In genomic region chr3:130691596-130692170, GRCm38 (mm10) we compare ENCODE assay signal across 7 mouse cellular contexts. TPM values are rescaled to one million over a fixed set of nuclear protein-coding genes. Genes with fewer than 3 reads are reported as not detected.
A peak's percentile ranks its signal among the peaks of the same experiment; 100 is the strongest.
DNase-seq lines count a peak whose midpoint lies in the region; ATAC-seq and TF ChIP-seq lines count a peak whose summit lies in the region.

No protein-coding gene starts in this region.

- H3K36me3 ChIP-seq in ES-Bruce4 (ENCODE audit: control insufficient read depth, insufficient read depth, low read length, poor library complexity, severe bottlenecking), result no peaks in the 10 kb centered on the region; the same call in 1 of the 2 replicates
- peaks cover 9% of the 10 kb centered on the region for H3K36me3 ChIP-seq in liver, postnatal 0 days (replicated peaks; ENCODE audit: insufficient read depth, low read length)

- peak; percentile 18 to 50; a peak in 3 of 4 replicates for ATAC-seq in hematopoietic stem cell, adult 5-6 weeks (replicated peaks in 1 of 2; ENCODE audit: insufficient read depth in 1 of 2, low FRiP score in 2 of 2, low TSS enrichment in 1 of 2, low read depth in 1 of 2, poor library complexity in 2 of 2, severe bottlenecking in 2 of 2)
- peak; percentile 38 for ATAC-seq in liver, postnatal 0 days

- TF ChIP-seq CTCF in ES-Bruce4 (IDR thresholded peaks at IDR 0.05; ENCODE audit: low read depth, low read length), result no peak
- no peak for TF ChIP-seq CTCF in liver, postnatal 0 days (IDR thresholded peaks at IDR 0.05; ENCODE audit: low read depth)

- H3K4me2 ChIP-seq in liver, postnatal 0 days (ENCODE audit: low read depth, low read length), result peak overlapping the region; percentile 67

- H3K27ac ChIP-seq in ES-Bruce4 (ENCODE audit: insufficient read depth, low read length), result no peak overlapping the region
- H3K27ac ChIP-seq in liver, postnatal 0 days (ENCODE audit: low read depth), result peak overlapping the region; percentile 89

- no peak for TF ChIP-seq EP300 in ES-Bruce4 (IDR thresholded peaks at IDR 0.05; ENCODE audit: insufficient read depth, low read depth, low read length)
- TF ChIP-seq EP300 in liver, postnatal 0 days (IDR thresholded peaks at IDR 0.05; ENCODE audit: low read depth), result 0 out of 2 replicates have a peak, but pooled peaks have one; percentile 5

- no peaks in the 10 kb centered on the region for H3K9me3 ChIP-seq in ES-Bruce4 (replicated peaks; ENCODE audit: control insufficient read depth, insufficient read depth, low read length, poor library complexity, severe bottlenecking)
- no peaks in the 10 kb centered on the region for H3K9me3 ChIP-seq in liver, postnatal 0 days (ENCODE audit: low read length)

- TF ChIP-seq POLR2A in ES-Bruce4 (IDR thresholded peaks at IDR 0.05; ENCODE audit: insufficient read depth, low read length), result no peak

- H3K9ac ChIP-seq in ES-Bruce4 (ENCODE audit: low read depth, poor library complexity, severe bottlenecking), result peak overlapping the region; percentile 66
- H3K9ac ChIP-seq in liver, postnatal 0 days (replicated peaks), result peak overlapping the region; percentile 53

- WGBS in liver, postnatal 0 days (ENCODE audit: insufficient replicate concordance), result 19% methylated on average over 12 of the region's 12 CpGs

- intact Hi-C loops in left cerebral cortex, postnatal 36 days (cut with DNase I), result loop anchor here (5.0 kb wide), 1 partner anchor 504 kb away; no protein-coding TSS in a partner anchor

- H3K4me1 ChIP-seq in ES-Bruce4 (ENCODE audit: control insufficient read depth, insufficient read depth, low read length), result no peaks in the 10 kb centered on the region
- H3K4me1 ChIP-seq in liver, postnatal 0 days (ENCODE audit: insufficient read depth), result peaks cover 22% of the 10 kb centered on the region

- DNase-seq in 416B (ENCODE audit: low read depth), result peak; percentile 51
- no peak for DNase-seq in liver, postnatal 0 days
- no peak for DNase-seq in right cerebral cortex, adult 2 months (ENCODE audit: low spot score in 2 of 2)
- no peak for DNase-seq in frontal cortex, adult 2 months (ENCODE audit: extremely low spot score in 1 of 2, low spot score in 1 of 2)
- DNase-seq in left cerebral cortex, postnatal 36 days (ENCODE audit: low spot score in 2 of 2), result no peak

- peak overlapping the region; percentile 59 for H3K4me3 ChIP-seq in ES-Bruce4 (ENCODE audit: low read depth, low read length)
- H3K4me3 ChIP-seq in liver, postnatal 0 days (ENCODE audit: low read depth, low read length), result peak overlapping the region; percentile 44

- no peaks in the 10 kb centered on the region for H3K27me3 ChIP-seq in ES-Bruce4 (ENCODE audit: control insufficient read depth, insufficient read depth, low read length, poor library complexity, severe bottlenecking)
- H3K27me3 ChIP-seq in liver, postnatal 0 days (ENCODE audit: insufficient read depth, low read length), result no peaks in the 10 kb centered on the region

RNA-seq across cellular contexts. Expression of gene Ostc, which starts 17.6 kb away (rescaled TPM):
- polyA plus RNA-seq in ES-Bruce4 (2011; ENCODE audit: insufficient read depth, insufficient read length, low read depth, missing spikeins), result 170 and 180 TPM in 2 replicates
- total RNA-seq in hematopoietic stem cell, adult 5-6 weeks (2017), result 127 and 143 TPM in 2 replicates
- 171 and 178 TPM in 2 replicates for polyA plus RNA-seq in liver, postnatal 0 days (2015; fragmentation: Nextera tagmentation; extraction: Ambion mirVana)
- 67.7 and 69.8 TPM in 2 replicates for polyA plus RNA-seq in frontal cortex, adult 2 months (2012; rRNA removed)
- 10 to 100 TPM; 56.0 to 59.1 TPM for total RNA-seq in left cerebral cortex, postnatal 36 days (2021)

RNA-seq across cellular contexts. Expression of gene Rpl34, which starts 38.5 kb away (rescaled TPM):
- 1,289 and 1,419 TPM in 2 replicates for polyA plus RNA-seq in ES-Bruce4 (2011; ENCODE audit: insufficient read depth, insufficient read length, low read depth, missing spikeins)
- 3,144 and 3,276 TPM in 2 replicates for total RNA-seq in hematopoietic stem cell, adult 5-6 weeks (2017)
- 539 and 549 TPM in 2 replicates for polyA plus RNA-seq in liver, postnatal 0 days (2015; fragmentation: Nextera tagmentation; extraction: Ambion mirVana)
- polyA plus RNA-seq in frontal cortex, adult 2 months (2012; rRNA removed), result 675 and 819 TPM in 2 replicates
- 100 to 1,000 TPM; 305 to 329 TPM for total RNA-seq in left cerebral cortex, postnatal 36 days (2021)
